Mouse (Mus musculus) spleen, postnatal 36 days (tissue): ENCODE data around the gene Oscar.
A peak's percentile ranks its signal among the peaks of the same experiment; 100 is the strongest.

Experiments
- DNase-seq, 2 experiments: peaks; one replicate each; pipeline ENCODE4 v3.0.0; 2022; ENCODE audit warnings: low spot score in 2 of 2, mixed read lengths in 1 of 2

Oscar gene

GRCm38 (mm10) chr7:3616057-3616388 is at the start of gene Oscar:
TSS of gene Oscar (minus strand) at chr7:3616157.
- DNase-seq = no peak

- peak; percentile 96 to 97 for DNase-seq
Observed at GRCm38 (mm10) chr7:3665215-3666114, 49.5 kb upstream of the Oscar start, which contains the start of gene Leng1. TSS of gene Leng1 (minus strand) at chr7:3665840.

- no peak for DNase-seq
Observed at GRCm38 (mm10) chr7:3664524-3665214, 48.7 kb upstream of the Oscar start.

GRCm38 (mm10) chr7:3658578-3658977 is 42.6 kb upstream of the Oscar start:
- DNase-seq = no peak

- no peak for DNase-seq
Observed at GRCm38 (mm10) chr7:3656966-3657365, 41.0 kb upstream of the Oscar start.

- DNase-seq = no peak
Observed at GRCm38 (mm10) chr7:3646641-3647040, 30.7 kb upstream of the Oscar start.

- DNase-seq = no peak
Observed at GRCm38 (mm10) chr7:3646188-3646587, 30.2 kb upstream of the Oscar start.

- peak in 1 of 2 experiments; percentile 26 for DNase-seq
Observed at GRCm38 (mm10) chr7:3645488-3646025, 29.6 kb upstream of the Oscar start.

- peak; percentile 99 for DNase-seq
Observed at GRCm38 (mm10) chr7:3644672-3645487, 28.9 kb upstream of the Oscar start, which contains the start of gene Cnot3. TSS of gene Cnot3 (plus strand) at chr7:3645268.

GRCm38 (mm10) chr7:3644348-3644671 is 28.4 kb upstream of the Oscar start:
- peak in 1 of 2 experiments; percentile 21 for DNase-seq

- DNase-seq = no peak
Observed at GRCm38 (mm10) chr7:3643843-3644242, 27.9 kb upstream of the Oscar start.

- no peak for DNase-seq
Observed at GRCm38 (mm10) chr7:3643412-3643811, 27.5 kb upstream of the Oscar start.

- DNase-seq = no peak
Observed at GRCm38 (mm10) chr7:3630478-3630815, 14.5 kb upstream of the Oscar start.

- peak; percentile 91 to 93 for DNase-seq
Observed at GRCm38 (mm10) chr7:3629543-3630477, 13.9 kb upstream of the Oscar start, which contains the start of the genes Tfpt and Prpf31. TSS of gene Tfpt (minus strand) at chr7:3629929. TSS of gene Prpf31 (plus strand) at chr7:3629985.

GRCm38 (mm10) chr7:3629030-3629429 is 13.1 kb upstream of the Oscar start:
- DNase-seq = no peak

GRCm38 (mm10) chr7:3617242-3617995 is 1.5 kb upstream of the Oscar start, which contains the start of gene Ndufa3:
TSS of gene Ndufa3 (plus strand) at chr7:3617373.
- peak; percentile 89 to 93 for DNase-seq

GRCm38 (mm10) chr7:3616389-3617241 is 658 bp upstream of the Oscar start:
- no peak for DNase-seq

- no peak for DNase-seq
Observed at GRCm38 (mm10) chr7:3614021-3614420, 1.9 kb downstream of the Oscar start.

GRCm38 (mm10) chr7:3611006-3611405 is 5.0 kb downstream of the Oscar start:
- DNase-seq = no peak
